Mouse (Mus musculus): Measurements from ENCODE around the gene Ralgps1. TPM values are rescaled to one million over a fixed set of nuclear protein-coding genes. Genes with fewer than 3 reads are reported as not detected.

The Ralgps1 gene
- polyA plus RNA-seq, 1 experiment from 2014 or later: 13.7 TPM

DNA sequence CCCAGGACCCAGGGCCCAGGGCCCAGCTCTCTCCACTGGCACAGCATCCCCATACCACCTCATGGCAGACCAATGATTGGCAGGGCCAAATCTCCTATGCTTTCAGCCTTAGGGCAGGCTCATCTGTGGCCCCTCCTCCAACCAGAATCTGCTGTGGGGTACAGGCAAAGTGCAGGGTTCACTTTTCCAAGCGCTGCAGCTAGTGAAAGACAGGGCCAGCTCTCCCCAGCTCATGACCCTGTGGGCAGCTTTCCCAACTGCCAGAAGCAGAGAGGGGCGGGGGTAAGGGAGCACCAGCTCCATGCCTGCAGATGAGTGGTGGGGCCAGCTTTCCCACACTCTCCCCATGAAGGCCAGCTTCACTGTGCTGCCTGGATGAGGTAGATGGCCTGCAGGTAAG, 160.4 kb downstream of the Ralgps1 start:
- no peak for TF ChIP-seq CTCF (IDR thresholded peaks at IDR 0.05)
- POLR2A ChIA-PET: interaction anchor here (0.7 kb wide), 1 partner anchor 121 kb away, joined by 3 read pairs; no protein-coding TSS in a partner anchor
- no peaks in the 10 kb centered on the region for H3K27me3 ChIP-seq
- ATAC-seq (no peak), DNase-seq (ENCODE audit: low read depth, low spot score) (no peak)
- in situ Hi-C loops (cut with MboI; ENCODE audit: low pct_unique_long_range_greater_than_20kb): no loop called here
- CTCF ChIA-PET: interaction anchor here (0.8 to 1.6 kb wide), 2 partner anchors 9 to 31 kb away, joined by 3 read pairs; no protein-coding TSS in a partner anchor

DNA sequence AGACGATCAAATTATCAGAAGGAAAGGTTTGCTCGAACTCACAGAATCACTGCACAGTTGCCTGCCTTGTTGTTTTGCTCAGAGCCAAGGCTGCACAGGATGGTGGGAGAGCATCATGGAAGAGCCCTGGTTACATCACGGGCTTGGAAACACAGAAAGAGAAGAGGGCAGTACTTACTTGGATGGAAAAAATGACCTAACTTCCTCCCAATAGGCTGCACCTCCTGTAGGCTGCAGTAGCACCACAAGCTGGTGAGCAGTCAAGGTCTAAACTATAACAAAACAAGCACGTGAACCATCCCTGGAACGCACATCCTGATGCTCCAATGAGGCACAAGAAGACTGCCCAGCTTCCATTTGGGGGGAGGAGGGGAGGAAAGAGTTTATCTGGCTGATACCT, 163.2 kb downstream of the Ralgps1 start:
- TF ChIP-seq CTCF (IDR thresholded peaks at IDR 0.05): no peak

GRCm38 (mm10) chr2:33207069-33207468, 164.2 kb downstream of the Ralgps1 start:
- in situ Hi-C loops (cut with MboI; ENCODE audit: low pct_unique_long_range_greater_than_20kb): no loop called here
- peak; percentile 55 for DNase-seq (ENCODE audit: low read depth, low spot score)
- no peak for ATAC-seq

More for the DNA sequence above, 163.2 kb downstream of the Ralgps1 start:
- ATAC-seq (no peak), DNase-seq (ENCODE audit: low read depth, low spot score) (no peak)
- H3K27me3 ChIP-seq: no peaks in the 10 kb centered on the region
- in situ Hi-C loops (cut with MboI; ENCODE audit: low pct_unique_long_range_greater_than_20kb): no loop called here
- CTCF ChIA-PET: interaction anchor here (0.9 to 1.0 kb wide), 2 partner anchors 11 to 141 kb away, joined by 3 read pairs; no protein-coding TSS in a partner anchor
- POLR2A ChIA-PET: no interaction called here

GRCm38 (mm10) chr2:33205939-33206525, 165.3 kb downstream of the Ralgps1 start:
- ChIA-PET CTCF (interaction anchor here (0.8 to 1.7 kb wide), 5 partner anchors 13 to 51 kb away, joined by 3 to 4 read pairs (median 3); no protein-coding TSS in a partner anchor), POLR2A (no interaction called here)
- TF ChIP-seq CTCF (IDR thresholded peaks at IDR 0.05): no peak
- no peaks in the 10 kb centered on the region for H3K27me3 ChIP-seq
- in situ Hi-C loops (cut with MboI; ENCODE audit: low pct_unique_long_range_greater_than_20kb): no loop called here
- ATAC-seq (peak; percentile 40), DNase-seq (ENCODE audit: low read depth, low spot score) (peak; percentile 88)

More at GRCm38 (mm10) chr2:33207069-33207468, 164.2 kb downstream of the Ralgps1 start:
- POLR2A ChIA-PET: interaction anchor here (0.6 to 1.4 kb wide), 4 partner anchors 9 to 110 kb away, joined by 3 to 6 read pairs (median 4); partner anchors contain the start of gene Angptl2
- H3K27me3 ChIP-seq: no peaks in the 10 kb centered on the region
- no peak for TF ChIP-seq CTCF (IDR thresholded peaks at IDR 0.05)
- CTCF ChIA-PET: interaction anchor here (0.8 to 1.0 kb wide), 2 partner anchors 12 to 31 kb away, joined by 3 read pairs; no protein-coding TSS in a partner anchor

DNA sequence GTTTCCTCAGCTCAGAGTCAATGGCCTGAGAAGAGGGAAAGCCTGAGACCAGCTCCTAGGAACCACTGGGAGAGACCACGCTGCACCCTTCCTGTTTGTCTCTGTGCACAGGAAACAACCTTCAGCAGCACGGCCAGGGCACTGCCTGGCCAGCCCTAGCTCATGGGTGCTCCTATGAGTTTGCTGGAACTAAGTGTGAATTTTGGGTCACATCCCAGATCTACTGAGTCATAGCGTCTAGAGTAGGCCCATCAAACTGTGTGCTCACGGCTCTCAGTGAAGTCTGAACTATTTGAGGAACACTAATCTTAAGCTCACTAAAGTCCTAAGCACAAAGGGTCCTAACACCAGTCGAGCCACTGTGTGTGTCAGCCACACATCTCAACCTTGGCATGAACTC, 166.3 kb downstream of the Ralgps1 start:
- ATAC-seq (peak; percentile 23), DNase-seq (ENCODE audit: low read depth, low spot score) (peak; percentile 83)
- ChIA-PET POLR2A (no interaction called here), CTCF (interaction anchor here (0.8 to 1.7 kb wide), 7 partner anchors 12 to 143 kb away, joined by 3 to 4 read pairs (median 3); no protein-coding TSS in a partner anchor)
- TF ChIP-seq CTCF (IDR thresholded peaks at IDR 0.05): no peak
- in situ Hi-C loops (cut with MboI; ENCODE audit: low pct_unique_long_range_greater_than_20kb): no loop called here
- no peaks in the 10 kb centered on the region for H3K27me3 ChIP-seq

GRCm38 (mm10) chr2:33203284-33203683, 168.0 kb downstream of the Ralgps1 start:
- in situ Hi-C loops (cut with MboI; ENCODE audit: low pct_unique_long_range_greater_than_20kb): no loop called here
- ChIA-PET POLR2A (interaction anchor here (1.0 kb wide), 1 partner anchor 17 kb away, joined by 3 read pairs; no protein-coding TSS in a partner anchor), CTCF (interaction anchor here (1.2 kb wide), 1 partner anchor 12 kb away, joined by 3 read pairs; no protein-coding TSS in a partner anchor)
- no peak for TF ChIP-seq CTCF (IDR thresholded peaks at IDR 0.05)
- no peak for ATAC-seq
- no peaks in the 10 kb centered on the region for H3K27me3 ChIP-seq
- no peak for DNase-seq (ENCODE audit: low read depth, low spot score)

- DNase-seq (ENCODE audit: low read depth, low spot score) (no peak), ATAC-seq (no peak)
- CTCF ChIA-PET: interaction anchor here (1.2 kb wide), 1 partner anchor 149 kb away, joined by 3 read pairs; no protein-coding TSS in a partner anchor
- TF ChIP-seq CTCF (IDR thresholded peaks at IDR 0.05): no peak
- in situ Hi-C loops (cut with MboI; ENCODE audit: low pct_unique_long_range_greater_than_20kb): no loop called here
- no peaks in the 10 kb centered on the region for H3K27me3 ChIP-seq
- POLR2A ChIA-PET: interaction anchor here (0.5 kb wide), 1 partner anchor 8 kb away, joined by 3 read pairs; no protein-coding TSS in a partner anchor
Measured at GRCm38 (mm10) chr2:33200368-33201068, 170.8 kb downstream of the Ralgps1 start.

DNA sequence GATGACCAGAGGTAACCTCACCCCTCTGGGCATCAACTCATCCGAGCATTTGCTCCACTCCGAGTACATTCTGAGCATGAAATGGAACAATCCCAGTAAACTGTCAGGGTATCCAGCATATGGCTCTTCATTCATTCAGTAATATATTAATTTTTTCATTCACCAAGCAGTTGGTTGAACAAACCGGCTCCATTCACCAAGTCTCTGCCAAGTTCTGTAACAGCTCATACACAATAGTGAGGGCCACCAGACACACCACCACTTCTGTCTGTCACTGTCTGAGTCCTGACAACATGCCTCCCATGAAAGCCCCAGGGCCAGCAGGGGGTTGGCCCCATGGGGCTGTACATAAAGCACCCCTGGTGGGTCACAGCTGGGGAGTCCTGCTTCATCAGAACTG, 181.3 kb downstream of the Ralgps1 start:
- ChIA-PET POLR2A (interaction anchor here (0.8 kb wide), 1 partner anchor 13 kb away, joined by 4 read pairs; no protein-coding TSS in a partner anchor), CTCF (no interaction called here)
- DNase-seq (ENCODE audit: low read depth, low spot score) (no peak), ATAC-seq (no peak)
- in situ Hi-C loops (cut with MboI; ENCODE audit: low pct_unique_long_range_greater_than_20kb): no loop called here
- TF ChIP-seq CTCF (IDR thresholded peaks at IDR 0.05): no peak
- no peaks in the 10 kb centered on the region for H3K27me3 ChIP-seq

DNA sequence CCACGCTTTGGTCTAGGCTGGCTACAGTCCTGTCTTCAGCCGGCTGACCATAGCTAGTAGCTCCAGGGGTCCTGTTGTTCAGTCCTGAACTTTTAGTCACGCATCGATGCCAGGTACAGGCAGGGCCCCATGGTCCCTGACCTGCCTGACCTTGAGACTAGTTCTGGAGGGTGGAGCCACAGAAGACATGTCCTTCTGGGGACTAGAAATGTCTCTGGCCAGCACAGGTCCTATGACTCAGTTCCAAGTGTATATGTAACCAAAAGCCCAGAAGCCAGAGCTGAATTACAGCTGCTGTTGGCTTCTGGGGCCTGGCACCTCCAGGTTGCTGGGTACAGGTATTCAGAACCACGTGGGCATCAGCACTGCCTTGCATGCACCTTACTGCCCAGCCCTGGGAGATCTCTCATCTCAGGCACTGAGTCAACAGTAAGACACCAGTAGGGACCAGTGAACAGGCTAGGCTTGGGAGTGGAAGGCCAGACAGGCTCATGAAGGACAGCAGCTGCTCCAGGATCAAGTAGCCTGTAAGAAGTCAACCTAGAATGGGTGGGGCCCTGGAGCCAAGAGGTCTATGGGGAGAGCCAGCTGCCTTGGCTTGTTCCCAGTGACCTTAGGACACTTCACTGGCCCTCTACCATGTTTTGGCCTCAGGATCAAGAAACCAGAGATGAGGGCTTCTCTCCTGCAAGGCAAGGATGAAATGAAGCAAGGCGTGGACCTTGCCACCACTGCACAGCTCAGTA, 182.2 kb downstream of the Ralgps1 start:
- in situ Hi-C loops (cut with MboI; ENCODE audit: low pct_unique_long_range_greater_than_20kb): no loop called here
- TF ChIP-seq CTCF (IDR thresholded peaks at IDR 0.05): no peak
- no peaks in the 10 kb centered on the region for H3K27me3 ChIP-seq
- DNase-seq (ENCODE audit: low read depth, low spot score) (no peak), ATAC-seq (peak; percentile 20)
- ChIA-PET POLR2A (no interaction called here), CTCF (interaction anchor here (0.7 to 1.2 kb wide), 2 partner anchors 19 to 158 kb away, joined by 3 read pairs; no protein-coding TSS in a partner anchor)

- no peak for DNase-seq (ENCODE audit: low read depth, low spot score)
- ATAC-seq: no peak
- POLR2A ChIA-PET: no interaction called here
- in situ Hi-C loops (cut with MboI; ENCODE audit: low pct_unique_long_range_greater_than_20kb): no loop called here
- CTCF ChIA-PET: no interaction called here
- H3K27me3 ChIP-seq: no peaks in the 10 kb centered on the region
- no peak for TF ChIP-seq CTCF (IDR thresholded peaks at IDR 0.05)
Measured at GRCm38 (mm10) chr2:33187874-33188273, 183.4 kb downstream of the Ralgps1 start.
